Mouse (Mus musculus): ENCODE measurements around the gene Rbfox3.

The Rbfox3 gene

DNA sequence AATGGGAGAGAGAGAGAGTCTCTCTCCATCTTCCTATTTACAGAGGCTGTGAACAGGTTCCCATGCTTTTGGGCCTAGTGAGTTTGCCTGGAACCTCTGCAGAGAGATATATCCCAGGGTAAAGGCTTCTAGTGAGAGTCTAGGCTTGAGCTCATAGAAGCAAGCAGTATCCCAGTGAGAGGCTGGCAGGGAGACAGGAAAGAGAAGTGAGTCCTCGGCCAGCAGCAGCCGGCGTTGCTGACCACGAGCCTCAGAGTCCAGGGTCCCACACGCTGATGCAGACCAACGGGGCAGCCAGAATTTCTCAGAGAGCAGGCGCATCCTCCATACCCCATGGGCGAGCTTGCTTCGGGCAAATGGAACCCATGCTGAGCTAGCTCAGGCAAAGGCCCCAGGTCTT is 363.2 kb downstream of the Rbfox3 start:
- DNase-seq (ENCODE audit: low spot score): no peak

DNA sequence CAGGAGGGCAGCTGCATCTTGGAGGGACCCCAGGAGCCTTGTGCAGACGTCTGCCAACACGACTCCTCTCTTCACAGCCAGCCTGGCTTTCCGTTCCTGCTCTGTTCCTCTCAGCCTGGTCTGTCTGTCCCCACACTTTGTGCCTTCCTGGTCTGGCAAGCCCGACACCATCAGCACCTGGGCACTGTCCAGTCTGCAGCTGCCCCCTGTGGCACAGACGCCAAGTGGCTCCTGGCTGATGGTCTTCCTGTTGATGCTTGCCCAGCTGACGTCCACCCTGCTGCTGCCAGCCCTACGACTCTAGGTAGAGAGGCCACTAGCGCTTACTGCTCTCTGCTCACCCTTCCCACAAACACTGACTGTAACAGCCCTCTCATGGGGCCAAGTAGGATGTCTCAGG is 365.1 kb downstream of the Rbfox3 start:
- no peak for DNase-seq (ENCODE audit: low spot score)

DNA sequence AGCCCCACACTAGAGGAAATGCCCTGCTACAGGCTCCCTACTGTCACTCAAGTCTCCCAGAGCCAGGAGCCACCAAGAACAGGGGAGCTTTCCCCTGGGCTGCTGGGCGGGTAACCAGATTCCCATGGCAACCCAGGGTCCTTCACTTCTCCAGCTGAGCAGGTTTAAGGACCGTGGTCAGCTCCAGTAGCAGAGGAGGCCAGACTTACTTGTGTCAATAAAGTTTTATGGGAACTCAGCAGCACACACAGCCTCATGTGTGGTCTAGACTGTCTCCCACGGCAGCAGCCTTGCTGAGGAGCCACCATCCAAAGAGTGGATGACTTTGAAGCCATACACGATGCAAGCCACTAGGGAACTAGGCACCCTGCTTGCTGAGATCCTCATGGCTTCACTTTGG is 365.7 kb downstream of the Rbfox3 start:
- DNase-seq (ENCODE audit: low spot score): no peak

DNA sequence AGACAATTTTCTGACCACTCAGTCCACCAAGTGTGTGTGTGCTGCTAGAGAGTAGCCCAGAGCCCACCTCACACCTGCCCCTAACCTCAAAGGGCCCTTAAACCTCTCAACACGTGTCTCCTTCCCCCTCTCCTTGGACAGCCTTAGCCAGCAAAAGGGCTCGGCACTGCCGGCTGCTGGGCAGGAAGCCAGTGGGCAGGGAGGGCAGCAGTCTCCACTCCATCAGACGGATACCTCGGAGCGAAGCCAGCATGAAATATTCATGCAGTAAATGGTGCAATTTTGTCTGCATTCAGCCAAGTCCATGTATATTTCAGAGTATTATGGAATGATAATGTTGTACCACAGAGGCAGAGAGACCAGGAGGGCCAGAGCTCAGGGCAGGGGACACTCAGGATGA is 366.8 kb downstream of the Rbfox3 start:
- DNase-seq (ENCODE audit: low spot score): no peak

DNA sequence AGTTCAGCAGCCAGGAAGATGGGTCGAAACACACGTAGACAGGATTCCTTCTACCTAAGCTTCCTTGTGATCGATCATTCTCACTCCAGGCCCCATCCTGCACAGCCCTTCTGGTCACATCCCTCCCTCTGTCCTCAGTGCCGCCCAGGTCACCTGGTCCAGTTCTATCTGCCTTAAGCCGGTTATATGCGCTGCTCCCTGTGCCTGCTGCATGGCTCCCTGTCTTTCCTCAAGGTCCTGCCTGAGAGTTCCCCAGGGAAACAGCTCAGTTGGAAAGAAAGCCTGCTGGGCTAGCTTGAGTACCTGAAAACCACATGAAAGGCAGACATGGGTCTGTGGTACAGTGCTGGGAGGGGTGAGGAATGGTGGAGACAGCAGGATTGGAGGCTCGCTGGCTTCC is 368.5 kb downstream of the Rbfox3 start:
- no peak for DNase-seq (ENCODE audit: low spot score)

DNA sequence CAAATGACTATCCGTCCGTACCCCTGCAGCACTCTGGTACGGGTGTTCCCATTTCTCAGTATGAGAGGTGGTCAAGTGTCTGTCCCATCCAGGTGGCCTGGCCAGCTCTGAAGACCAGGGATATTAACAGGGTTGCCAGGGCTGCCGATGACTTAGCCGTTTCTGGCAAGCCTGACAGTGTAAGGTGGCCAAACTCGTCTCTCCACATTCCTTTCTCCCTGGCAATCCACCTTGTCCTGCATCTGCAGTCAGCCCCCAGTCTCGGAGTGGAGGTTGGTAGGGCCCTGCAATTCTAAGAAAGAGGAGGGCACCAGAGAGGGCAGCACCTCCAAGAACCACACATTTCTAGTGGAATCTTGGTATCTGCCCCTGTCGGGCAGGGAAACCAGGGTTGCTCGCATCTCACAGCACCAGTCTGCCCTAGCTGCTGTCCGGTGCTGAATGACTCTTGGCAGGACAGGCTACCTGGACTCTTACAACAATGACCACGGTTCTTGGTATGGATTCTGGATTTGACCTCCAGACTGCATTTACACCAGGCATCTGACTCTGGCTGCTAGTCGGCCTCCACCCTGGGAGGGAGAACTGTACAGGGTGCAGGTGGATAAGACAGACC is 370.9 kb downstream of the Rbfox3 start:
- peak; percentile 19 for DNase-seq (ENCODE audit: low spot score)

DNA sequence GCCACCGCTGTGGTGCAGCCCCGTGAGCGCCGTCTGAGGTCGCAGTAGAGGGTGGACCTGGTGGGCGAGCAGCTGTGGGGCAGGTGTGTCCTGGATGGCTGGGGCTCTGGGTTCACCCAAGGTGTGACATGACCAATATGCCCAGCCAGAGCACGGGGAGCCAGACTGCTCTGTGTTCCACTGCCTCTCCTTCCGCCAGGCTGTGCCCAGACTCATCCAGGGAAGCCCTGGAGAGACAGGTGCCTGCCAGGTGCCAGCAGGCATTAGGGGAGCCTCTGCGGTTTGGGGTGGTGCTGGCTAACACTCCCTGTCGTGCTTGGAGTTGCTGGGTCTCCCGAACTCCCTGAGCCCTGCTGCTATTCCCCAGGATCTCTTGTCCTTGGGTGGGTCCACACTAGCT is 373.4 kb downstream of the Rbfox3 start:
- no peak for DNase-seq (ENCODE audit: low spot score)

DNA sequence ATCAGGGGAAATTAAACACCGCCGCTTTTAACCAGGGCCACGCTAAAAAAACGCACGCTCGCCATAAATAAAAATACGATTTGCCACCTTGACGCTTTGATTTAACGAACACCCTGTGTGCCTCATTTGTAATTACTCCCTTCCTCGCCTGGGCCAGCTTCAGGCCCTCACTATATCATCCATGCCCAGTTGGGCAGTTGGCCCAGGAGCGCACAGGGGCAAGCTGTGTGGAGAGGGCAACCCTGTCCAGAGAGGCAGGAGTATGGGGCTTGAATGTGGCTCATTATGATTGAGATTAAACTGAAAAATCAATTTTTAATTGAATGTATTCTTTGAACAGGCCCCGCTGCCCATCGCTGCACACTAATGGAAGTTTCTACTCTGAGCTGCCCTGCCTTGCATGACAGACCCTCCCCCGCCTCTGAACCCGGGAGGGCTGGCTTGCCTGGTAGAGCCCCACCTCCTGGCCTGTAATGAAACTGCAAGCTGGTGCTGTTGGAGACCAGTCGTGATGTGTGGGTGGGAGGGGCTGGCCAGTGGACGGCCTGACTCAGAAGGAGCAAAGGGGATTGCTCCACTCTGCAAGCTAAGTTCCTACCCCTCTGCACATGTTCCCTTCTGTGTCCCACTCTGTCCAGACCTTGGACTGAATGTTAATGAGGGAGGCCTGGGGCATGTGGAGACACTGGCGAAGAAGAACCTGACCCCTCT is 376.9 kb downstream of the Rbfox3 start:
- DNase-seq (ENCODE audit: low spot score): peak; percentile 8

DNA sequence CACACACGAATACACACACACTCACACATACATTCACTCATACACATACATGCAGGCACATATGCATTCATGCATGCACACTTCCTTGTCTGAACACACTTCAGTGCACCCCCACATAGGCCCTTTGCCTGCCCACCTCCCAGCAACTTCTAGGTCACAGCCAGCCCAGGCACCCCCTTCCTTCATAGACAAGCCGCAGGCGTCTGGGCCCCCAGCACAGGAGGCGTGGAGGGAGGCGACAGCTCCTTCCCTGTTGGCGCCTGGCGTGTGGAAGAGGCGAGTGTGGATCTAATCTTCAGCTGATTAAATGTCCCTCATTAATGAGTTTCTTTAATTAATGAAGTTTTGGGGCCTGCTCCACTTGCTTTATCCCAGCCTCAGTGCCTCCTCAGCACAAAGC is 381.1 kb downstream of the Rbfox3 start:
- DNase-seq (ENCODE audit: low spot score): no peak

DNA sequence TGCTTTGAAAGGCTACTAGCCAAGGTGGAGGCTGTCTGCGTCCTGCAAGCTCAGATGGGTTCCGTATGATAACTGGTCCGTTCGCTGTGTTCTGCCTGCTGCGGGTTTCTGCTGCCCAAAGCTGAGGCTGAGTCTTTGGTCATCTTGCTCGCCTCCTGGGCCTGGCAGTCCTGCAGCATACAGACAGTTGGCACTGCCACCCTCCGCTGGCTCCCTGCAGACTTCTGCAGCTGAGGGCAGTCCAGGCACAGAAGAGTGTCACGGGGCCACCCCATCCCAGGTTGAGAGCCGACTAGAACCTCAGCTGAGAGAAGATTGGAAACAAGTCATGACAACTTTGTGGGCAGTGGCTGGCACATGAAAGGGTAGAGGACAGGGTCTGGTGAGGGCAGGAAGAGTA is 382.6 kb downstream of the Rbfox3 start:
- no peak for DNase-seq (ENCODE audit: low spot score)

DNA sequence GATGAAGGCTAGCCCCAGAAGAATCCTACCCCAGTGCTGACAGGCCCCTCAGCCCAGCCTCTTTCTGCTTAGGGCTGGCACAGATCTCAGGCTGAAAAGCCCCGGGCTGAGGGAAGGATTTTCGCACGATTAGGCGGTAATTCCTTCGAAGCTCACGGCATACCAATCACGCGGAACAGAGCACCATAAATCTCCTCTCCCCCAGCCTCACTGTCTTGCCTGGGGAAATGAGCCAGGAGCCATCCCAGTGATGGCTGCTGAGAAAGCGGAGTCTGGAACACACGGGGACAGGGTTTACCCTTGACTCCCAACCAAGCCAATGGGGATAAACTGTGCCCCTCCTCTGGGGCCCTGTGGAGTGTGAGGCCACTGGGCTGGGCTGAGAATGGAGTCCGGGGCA is 386.3 kb downstream of the Rbfox3 start:
- DNase-seq (ENCODE audit: low spot score): no peak

DNA sequence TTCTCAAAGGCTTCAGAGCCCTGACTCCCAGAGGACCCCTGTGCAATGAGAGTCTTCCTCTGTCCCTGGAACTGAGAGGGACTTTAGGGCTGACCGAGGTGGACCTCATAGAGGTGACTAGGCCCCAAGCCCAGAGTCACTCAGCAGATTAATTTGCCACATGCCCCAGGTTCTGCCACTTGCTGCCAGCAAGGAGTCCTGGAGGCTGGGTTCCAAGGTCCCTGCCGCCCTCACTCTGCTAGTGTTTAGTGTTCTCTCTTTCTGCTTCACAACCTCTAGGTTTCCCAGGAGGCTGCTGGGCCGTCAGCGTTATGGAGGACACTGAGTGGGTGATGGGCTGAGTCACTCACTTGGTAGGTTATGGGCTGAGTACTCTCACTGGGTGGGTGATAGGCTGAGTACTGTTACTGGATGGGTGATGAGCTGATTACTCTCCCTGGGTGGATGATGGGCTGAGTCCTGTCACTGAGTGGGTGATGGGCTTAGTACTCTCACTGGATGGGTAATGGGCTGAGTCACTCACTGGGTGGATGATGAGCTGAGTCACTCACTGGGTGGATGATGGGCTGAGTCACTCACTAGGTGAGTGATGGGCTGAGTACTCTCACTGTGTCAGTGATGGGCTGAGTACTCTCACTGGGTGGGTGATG is 387.8 kb downstream of the Rbfox3 start:
- DNase-seq (ENCODE audit: low spot score): no peak

DNA sequence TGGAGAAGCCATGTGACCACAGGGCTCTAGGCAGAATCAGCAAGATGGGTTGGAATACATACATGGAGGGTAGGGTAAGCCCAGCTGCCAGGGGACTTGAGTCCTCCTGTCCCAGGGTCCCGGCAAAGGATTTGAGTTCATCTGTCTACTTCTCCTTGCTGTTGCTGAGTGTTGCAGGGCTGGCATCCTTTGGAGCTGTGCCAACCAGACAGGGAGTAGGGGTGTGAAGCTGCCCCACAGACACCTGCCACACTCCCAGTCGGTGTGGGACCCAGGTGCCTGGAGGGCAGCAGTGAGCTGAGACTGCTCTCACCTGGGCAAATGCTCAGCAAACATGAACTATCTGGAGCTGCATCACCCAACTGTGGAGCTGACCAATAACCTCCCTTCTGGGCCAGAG is 390.5 kb downstream of the Rbfox3 start:
- DNase-seq (ENCODE audit: low spot score): no peak

DNA sequence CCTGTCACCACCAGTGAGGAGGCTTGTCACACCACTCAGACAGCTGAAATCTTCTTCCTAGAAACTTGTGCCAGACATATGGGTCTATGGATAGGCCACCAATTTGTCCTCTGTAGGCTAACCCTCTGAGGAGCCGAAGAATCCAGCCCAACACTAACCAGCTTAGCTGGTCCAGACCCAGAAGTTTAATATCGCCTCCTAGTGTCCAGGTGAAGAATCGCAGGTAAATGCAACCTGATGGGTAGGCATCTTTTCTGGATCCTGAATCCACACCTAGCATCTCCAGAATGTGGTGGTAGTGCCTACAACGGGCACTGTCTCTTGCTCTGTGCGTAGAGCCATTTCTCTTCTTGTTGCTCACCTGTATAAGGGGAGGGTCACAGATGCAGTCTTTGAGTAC is 391.1 kb downstream of the Rbfox3 start:
- no peak for DNase-seq (ENCODE audit: low spot score)

DNA sequence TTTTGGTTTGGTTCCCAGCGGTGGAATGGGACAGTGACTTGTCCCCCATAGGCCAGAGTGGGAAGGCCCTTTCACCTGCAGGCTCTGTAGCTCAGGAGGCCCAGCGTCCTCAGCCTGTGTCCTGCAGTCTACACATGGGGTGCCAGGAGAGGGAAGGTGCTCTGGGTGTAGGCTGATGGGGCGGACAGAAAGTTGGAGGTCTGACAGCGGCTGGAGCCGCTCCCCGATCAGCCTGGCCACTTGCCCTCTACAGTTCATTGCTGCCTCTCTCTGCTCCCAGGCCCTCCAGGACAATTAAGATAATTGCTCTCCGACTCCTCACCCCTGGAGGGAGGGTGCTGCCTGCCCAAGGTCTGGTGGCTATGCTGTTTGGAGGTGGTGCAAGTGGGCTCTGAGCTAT is 392.7 kb downstream of the Rbfox3 start:
- no peak for DNase-seq (ENCODE audit: low spot score)

DNA sequence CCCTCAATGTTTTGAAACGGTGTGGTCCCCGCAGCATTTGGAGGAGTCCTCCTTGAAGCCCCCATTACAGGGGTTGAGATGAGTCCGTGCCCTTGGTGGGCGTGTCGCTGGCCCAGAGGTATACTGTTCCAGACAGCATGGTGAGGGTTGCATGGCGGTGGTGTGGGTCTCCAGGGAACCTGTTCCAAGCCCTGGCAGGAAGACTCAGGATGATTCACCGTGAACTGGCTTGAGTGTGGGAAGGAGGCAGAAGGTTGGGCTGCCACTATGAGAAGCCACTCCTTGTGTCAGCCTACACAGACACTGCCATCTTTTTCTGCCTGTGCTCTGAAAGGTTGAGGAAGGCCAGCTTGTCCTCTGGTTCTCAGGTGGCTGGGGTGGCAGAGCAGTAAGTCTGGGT is 393.5 kb downstream of the Rbfox3 start:
- DNase-seq (ENCODE audit: low spot score): no peak

DNA sequence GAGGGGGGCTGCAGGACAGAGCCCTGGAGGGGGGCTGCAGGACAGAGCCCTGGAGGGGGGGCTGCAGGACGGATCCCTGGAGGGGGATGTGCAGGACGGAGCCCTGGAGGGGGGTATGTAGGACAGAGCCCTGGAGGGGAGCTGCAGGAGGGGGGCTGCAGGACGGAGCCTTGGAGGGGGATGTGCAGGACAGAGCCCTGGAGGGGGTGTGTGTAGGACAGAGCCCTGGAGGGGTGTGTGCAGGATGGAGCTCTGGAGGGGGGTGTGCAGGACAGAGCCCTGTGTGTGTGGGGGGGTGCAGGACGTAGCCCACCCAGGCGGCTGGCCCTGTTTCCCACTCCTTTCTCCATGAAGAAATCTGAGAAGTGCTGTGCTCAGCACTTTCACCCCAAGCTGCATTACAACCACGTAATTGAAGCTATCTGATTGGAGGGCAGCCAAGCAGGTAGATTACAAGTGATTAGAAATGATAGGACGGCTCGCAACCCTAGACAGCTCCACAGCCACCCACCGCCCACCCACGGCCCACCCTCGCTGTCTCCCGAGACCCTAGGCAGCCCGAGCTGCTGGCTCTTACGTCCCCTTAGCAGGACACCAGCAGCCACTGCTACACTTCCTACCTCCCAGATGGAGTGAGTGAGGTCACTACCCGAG is 399.0 kb downstream of the Rbfox3 start:
- DNase-seq (ENCODE audit: low spot score): no peak

DNA sequence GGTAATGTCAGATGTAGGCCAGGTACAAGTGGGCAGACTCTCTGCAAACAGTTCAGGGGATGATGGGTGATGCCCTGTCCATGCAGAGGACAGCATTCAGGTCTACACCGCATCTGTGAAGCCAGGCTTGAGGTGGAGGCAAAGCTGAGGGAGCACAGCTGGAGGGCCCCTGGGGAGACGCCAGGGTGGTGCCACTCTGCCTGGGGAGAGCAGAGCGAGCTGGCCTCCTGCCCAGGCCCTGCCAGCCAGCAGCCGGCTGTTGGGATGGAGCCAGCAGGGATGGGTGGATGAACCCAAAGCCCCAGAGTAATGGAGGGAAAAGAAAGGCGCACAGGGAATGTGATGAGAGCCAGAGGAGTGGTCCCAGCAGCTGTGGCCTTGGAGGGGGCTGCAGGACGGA is 399.5 kb downstream of the Rbfox3 start:
- no peak for DNase-seq (ENCODE audit: low spot score)

DNA sequence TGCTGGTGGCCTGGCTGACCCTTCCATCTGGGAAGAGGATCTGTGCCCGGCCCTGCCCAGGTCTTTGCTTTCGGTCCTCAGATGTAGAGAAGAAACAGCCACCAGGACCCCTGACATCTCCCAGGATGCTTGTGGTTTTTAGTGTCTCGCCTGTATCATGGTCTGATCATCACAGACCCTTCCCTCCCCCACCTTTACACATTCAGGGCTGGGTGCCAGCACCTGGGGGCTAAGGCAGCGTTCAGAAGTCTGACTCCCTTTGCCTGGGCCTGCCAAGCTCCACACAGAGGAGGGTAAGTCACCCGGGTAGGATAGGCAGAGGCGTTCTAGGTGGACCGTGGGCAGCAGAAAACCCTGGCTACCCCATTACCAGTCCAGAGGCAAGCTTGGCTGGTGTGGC is 403.1 kb downstream of the Rbfox3 start:
- DNase-seq (ENCODE audit: low spot score): no peak

DNA sequence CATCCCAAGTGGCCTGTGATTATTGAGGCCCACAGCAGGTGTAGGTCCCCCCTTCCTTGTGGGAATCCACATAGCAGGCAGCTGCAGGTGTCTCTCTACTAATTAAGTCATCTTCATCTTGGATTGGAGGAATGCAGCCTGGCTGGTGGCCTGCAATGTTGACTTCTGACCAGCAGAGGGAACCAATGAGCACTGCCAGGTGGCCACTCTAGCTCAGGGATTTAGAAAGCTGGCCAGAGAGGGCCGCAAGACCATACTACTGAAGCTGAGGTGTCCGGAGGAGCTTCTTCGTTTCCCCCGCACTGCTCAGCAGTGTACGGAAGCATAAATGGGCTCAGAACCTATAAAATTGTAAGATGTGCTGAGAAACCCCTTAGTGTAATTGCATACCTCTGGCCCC is 403.5 kb downstream of the Rbfox3 start:
- DNase-seq (ENCODE audit: low spot score): peak; percentile 74

DNA sequence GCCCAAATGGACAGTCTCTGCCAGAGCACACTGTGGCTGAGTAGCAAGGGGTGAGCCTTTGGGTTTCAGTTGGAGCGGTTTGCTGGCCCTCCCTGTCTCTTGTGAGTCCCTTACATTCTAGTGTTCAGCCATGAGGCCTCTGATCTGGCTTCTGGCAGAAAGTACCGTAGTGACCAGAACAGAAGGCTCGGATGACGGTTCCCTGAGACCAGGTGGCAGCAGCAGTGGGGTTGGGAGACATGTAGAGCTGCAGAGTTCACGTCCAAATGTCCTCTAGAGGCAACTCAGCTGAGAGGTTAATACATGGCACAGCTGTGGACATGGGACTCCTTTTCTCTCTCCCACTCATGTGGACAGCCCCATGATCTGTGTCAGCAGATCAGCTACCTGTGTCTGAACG is 404.3 kb downstream of the Rbfox3 start:
- DNase-seq (ENCODE audit: low spot score): no peak

DNA sequence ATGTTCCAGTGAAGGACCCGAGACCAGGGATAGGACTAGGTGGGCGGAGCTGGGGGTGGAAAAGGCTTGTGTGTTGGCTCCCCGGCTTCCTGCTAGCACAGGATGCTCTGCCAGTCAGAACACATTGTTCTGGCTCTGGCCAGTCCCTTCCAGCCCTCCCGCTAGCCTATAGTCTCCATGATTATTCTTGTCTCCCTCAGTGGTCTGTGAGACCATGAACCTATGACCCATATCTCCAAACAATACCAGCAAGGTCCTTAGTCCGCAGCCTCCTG is 407.3 kb downstream of the Rbfox3 start:
- DNase-seq (ENCODE audit: low spot score): no peak

DNA sequence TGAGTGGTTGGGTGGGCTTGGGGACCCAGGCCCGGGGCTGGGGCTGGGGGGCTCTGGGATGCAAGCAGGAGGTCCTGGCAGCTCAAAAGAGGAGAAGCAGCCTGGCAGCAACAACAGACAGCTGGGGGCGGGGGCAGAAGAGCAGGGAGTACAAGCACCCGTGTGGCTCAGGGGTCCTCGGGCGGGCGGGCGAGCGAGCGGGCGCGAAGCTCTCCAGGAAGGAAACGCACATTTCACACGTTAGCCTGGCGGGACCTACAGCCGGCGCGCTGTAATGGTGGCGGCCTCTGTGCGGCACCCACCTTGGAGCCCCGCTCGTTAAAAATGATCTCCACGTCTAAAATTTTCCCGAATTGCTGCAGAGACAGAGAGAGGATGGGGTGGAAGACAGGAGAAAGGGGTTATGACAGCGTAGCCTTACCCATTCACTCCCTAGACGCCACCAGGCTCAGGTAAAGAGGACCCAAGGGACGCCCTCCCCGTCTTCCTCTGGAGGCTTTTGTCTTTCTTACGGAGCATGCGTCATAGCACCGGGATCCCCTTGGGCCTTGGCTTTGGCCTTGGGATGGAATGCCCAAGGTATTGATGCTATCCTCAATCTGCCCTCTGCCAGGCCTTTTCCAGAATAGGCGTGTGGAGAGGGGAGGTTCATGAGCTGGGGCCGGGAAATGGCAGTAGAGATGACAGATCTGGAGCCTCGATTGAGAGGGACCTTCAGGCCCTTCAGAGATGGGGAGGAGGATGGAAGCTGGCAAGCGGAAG is 407.8 kb downstream of the Rbfox3 start:
- DNase-seq (ENCODE audit: low spot score): no peak

Measured in urinary bladder, postnatal 25 days (tissue).